Mouse (Mus musculus) granulocyte monocyte progenitor cell, adult 5-6 weeks (primary cell): ENCODE data around the gene Grm1. TPM values are rescaled to one million over a fixed set of nuclear protein-coding genes. Genes with fewer than 3 reads are reported as not detected.

ENCODE experiments used
- ATAC-seq: replicated peaks from 2 replicates; pipeline ENCODE4 v1.8.0; 2016; ENCODE audit warnings: mild to moderate bottlenecking, moderate TSS enrichment, inconsistent platforms; ENCODE audit not compliant: poor library complexity, severe bottlenecking
- total RNA-seq, 2 experiments: library from RNA; stranded (forward) in 1 of 2; stranded (reverse) in 1 of 2; fragments of 200-712, 200-1000 nt in 1 of 2; fragments of >200 nt in 1 of 2; fragmentation: Nextera tagmentation in 1 of 2; gene quantifications; 2 replicates each; pipeline ENCODE4 v1.2.3; 2014 to 2017

Grm1 gene
- total RNA-seq, 2 experiments from 2014 or later: not detected

DNA sequence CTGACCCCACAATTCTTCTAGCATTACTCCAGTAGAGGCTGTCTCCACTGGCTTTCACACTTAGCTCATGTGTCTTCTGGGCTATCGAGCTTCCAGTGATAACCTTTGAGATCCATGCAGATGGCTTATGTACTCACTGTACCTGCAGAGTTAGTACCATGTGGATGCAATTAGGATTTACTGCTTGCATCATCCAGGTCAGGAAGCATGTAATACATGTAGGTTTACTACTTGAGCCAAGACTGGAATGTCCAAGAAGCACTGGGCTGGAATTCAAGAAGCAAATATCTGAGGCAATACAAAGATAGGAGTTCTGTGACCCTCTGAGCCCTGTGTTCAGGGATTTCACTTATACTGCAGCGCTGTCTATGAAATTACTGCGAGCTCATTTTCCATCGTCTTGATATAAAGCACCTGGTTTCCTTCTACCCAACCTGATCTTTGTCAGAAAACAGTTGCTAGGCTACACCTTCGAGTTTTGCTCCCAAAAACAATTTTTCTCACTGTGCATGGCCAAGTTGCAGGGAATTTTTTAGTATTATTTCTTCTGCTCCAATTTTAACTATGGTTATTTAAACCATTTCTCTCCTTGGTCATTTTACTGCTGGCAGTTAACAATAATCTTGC lies 237.0 kb downstream of the Grm1 start:
- no peak for ATAC-seq

DNA sequence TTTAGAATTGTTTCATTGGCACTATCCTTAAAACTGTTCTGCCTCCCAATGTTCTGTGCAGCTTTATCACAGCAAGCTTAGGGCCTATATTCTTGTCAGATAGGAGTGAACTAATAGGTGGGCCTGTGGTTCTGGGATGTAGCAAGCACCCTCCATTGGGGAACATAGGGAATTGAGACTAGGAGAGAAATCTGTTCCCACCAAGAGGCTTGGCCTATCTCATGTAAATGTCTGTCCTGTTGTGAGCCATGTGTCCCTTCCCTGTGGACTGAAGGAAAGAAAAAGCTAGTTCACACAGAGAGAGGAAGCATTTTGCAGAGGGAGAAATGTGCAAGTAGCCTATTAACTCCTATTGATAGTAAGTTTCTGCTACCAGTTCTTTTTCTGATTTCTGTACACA lies 246.8 kb downstream of the Grm1 start:
- no peak for ATAC-seq

DNA sequence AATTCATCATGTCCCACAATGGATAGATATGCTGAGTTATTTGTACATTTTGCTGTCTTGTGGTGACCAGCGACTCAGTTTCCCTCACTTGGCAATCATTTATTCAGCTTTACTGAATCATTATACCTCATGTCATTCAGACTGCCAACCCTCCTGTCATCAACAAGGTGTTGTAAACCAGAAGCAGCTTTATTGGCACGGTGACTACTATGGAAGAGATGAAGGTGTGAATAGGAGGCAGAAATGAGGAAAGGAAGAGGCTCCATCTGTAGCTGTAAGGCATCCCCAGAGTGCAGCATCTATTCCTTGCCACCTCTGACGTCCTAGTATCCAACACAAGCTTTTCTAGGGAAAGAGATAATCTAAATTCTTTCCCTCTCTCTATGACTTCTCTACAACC lies 247.3 kb downstream of the Grm1 start:
- ATAC-seq: no peak

DNA sequence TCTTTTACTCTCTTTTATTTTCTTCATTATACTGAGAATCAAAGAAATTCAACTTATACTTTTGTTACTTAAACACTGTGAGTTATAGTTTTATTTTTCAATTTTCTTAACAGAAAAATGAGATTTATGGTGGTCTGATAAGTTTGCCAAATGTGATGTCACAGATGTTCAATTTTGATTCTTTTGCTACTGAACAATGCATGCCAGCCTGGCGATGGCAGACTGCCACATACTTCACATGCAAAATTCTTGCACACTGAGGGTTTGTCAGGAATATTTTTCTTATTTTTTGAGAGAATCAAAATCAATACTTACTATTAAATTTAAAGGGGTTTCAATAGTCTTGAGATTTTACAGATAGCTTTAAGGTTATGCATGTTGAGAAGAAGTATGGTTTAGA lies 251.0 kb downstream of the Grm1 start:
- no peak for ATAC-seq

DNA sequence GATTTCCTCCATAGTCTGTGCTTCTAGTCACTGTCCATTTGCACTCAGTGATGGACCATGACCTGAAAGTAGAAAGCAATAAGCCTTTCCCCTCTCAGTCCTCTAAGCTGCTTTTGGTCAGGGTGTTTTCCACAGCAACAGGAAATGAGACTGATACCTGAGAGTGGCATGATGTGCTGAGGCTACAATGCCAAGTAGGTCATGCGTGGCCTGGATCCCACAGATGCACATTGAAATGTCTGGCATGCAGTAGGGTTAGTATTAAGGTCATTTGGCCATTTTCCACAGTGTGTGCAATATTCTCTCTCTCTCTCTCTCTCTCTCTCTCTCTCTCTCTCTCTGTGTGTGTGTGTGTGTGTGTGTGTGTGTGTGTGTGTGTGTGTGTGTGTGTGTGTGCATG lies 254.8 kb downstream of the Grm1 start:
- no peak for ATAC-seq

DNA sequence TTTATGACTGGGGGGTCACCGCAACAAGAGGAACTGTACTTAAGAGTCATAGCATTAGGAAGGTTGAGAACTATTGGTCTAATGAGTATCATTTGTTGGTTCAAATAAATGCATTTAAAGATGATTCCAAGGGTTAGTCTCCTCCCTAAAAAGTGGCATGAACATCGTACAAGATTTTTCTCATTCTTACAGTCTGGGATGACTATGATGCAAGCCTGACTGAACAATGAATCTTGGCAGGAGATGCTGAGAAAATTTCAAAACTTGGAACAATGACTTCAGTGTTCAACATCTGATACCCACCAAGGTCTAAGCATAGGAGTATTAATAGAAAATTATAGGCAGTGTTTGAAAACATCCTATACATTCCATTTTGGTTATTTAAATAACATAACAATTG lies 264.1 kb downstream of the Grm1 start:
- no peak for ATAC-seq

DNA sequence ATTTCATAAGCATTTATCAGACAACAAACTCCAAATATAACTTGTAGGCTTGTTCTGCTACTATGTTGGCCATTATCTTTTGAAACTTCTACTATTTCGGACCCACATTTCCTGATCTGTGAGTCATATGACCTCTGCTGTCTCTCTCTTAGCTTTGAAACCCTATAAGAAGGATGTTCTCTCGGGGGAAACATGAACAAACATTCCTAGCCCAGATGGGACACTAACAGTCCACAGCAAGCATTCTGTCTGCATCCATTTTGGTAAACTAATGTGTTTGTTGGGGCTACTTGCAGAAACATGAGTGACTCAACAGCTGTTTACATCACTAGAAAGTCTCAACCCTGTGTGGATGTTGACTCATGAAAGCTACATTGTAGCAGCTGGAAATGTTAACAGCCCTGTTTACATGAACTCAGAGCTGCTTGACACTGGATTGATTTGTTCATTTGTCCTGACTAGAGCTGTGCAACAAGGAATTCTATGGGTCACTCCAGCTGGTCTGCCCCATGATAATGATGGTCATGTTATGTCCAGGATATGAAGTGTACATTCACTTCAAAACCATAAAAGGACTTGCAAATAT lies 267.4 kb downstream of the Grm1 start:
- ATAC-seq: no peak

DNA sequence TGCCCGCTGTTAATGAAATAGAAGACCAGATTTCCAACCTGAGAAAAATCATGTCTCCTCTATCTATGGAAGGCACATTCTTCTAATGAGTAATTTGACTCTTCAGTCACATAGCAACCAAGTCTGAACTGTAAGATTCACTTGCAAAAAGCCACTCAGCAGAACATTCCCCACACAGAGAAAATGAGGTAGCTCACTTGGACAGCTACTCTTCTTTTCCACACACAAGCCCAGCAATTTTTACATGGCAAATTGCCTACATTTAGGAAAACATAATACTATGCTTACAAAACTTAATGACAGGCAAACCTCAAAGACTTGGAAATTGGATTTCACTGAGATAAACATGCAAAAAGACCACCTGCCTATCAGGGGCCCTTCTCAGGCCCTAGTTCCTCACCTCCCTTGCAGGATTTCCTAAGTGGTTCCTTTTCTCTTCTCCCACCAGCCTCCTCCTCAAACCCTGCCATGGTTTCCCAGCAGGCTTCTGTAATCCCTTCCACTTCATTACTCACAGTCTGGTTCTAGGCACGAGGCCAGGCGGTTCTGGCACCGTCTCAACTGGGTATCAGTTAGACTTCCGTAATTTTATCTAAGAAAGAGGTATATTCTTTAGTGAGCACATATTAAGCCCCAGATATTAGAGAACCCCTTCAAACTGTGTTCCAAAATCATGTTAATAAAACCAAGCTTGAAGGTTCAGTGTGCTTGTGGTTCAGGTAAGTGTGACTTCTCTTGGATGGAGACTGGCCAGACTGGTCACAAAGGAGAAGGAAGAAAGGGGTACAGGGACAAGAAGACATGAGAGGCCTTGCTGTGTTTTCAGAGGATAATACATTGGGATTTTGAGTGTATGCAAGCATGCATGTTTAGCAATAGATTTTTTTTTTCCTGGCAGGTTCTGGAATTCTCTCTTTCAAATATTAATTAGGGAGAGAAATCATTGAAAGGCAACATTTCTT lies 269.1 kb downstream of the Grm1 start:
- ATAC-seq: no peak; the same call in 1 of the 2 replicates

DNA sequence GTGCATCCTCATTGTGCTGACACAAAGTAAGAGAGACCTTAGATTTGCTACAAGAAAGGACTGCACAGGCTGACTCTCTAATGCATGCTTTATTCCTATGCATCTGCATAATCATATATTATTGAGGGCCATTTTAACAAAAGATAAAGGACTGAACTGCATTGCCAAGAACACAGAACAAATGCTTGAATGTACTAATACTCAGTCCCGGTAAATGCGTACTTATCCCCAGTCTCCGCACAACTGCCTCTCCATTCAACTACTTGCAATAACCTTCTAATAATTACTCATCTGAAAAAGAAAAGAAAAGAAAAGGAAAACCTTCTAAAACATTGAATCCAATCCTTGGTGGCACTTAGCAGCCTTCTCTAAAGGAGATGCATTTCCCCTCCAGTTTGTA lies 272.4 kb downstream of the Grm1 start:
- no peak for ATAC-seq

DNA sequence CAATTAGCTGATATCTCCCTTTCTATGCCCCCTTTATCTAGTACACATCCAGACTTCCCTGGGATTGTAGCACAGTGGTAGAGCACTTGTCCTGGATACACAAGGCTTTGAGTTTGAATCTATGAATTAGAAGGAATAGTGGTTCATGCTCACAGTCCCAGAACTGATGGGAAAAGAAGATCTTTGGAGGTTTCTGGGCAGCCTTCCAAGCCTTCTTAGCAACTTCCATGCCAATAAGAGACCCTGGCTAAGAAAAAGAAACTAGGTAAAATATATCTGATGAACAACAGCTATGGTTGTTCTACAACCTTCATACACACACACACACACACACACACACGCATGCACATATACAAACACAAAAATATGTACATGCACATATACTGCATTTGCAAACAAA lies 286.8 kb downstream of the Grm1 start:
- no peak for ATAC-seq

DNA sequence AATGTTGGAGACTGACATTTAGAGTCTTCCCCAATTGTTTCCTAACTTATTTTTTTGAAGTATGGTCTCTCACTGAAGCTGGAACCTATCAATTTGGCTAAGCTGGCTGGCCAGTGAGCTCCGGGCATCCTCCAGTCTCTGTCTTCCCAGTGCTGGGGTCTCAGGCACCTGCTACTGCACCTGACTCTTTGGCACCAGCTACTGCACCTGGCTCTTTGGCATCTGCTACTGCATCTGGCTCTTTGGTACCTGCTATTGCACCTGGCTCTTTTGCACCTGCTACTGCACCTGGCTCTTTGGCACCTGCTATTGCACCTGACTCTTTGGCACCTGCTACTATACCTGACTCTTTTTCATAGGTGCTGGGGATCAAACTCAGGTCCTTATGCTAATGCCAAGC lies 291.7 kb downstream of the Grm1 start:
- ATAC-seq: no peak

DNA sequence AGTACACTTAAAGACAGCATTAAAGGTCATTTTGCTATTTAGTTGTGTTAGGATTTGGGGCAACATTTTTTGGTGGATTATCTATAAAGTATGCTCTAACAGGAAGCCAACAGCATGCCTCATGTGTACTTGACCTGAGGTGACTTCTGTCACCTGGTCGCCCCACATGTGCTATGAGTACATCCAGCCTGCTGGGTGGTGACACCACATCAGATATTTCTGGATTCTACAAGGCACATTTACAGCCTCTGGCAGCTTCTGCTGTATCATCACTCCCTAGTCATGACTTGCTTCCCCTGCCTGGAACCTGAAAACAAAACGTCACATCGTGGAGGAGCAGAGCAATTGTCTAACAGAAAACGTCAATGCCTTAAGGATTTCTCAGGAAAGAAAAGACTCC lies 292.2 kb downstream of the Grm1 start:
- no peak for ATAC-seq

DNA sequence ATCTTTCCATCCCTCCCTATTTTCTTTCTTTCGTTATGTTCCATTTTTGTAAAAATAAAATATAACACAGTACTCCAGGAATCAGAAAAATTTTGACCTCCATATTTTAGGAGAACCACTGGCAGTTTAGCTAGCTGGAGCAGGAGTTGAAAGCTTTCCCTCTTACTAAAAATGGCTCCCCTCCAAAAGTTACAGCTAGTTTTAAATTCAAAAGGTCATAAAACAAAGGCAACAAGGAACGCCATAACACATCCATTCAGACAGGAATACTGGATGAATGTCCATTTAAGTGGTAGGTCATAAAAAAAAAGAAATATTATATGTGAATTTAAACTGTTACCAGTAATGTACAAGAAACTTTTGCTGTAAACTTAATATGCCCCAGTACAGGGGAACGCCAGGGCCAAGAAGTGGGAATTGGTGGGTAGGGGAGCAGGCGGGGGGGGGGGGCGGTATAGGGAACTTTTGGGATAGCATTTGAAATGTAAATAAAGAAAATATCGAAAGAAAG lies 294.2 kb downstream of the Grm1 start:
- ATAC-seq: no peak

DNA sequence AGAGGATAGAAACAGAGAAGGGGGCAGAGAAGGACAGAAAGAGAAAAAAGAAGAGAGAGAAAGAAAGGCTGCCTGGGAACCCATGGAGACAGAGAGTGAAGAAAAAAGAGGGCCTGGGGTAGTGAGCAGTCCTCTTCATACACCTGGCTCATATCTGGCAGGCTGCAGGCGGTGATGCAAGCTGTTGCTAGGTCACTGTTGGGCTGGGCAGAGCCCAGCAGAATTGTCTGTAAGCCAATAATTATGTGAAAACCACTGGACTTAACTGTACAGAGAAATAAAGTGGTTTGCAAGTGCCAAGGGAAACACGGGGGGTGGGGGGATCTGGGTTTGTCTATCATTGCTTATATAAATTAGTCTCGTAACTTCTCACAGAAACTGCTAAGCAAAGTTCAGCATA lies 297.0 kb downstream of the Grm1 start:
- no peak for ATAC-seq

DNA sequence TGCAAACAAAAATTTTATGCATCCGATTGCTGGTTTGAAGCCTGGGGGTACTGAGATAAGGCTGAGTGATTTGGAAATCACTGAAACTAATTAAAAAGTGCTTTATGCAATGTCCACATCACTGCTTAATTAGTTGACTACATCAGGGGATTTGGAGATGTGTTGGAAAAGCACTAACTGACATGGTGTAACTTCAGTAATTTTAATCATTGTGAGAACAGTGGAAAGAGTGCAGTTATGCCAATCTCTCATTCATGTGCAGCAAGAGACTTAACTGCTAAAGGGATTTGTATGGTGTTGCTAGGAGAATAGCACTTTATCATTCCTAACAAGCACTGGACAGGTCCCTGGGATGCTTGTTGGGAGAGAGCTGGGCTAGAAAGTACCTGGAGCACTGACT lies 307.3 kb downstream of the Grm1 start:
- no peak for ATAC-seq

DNA sequence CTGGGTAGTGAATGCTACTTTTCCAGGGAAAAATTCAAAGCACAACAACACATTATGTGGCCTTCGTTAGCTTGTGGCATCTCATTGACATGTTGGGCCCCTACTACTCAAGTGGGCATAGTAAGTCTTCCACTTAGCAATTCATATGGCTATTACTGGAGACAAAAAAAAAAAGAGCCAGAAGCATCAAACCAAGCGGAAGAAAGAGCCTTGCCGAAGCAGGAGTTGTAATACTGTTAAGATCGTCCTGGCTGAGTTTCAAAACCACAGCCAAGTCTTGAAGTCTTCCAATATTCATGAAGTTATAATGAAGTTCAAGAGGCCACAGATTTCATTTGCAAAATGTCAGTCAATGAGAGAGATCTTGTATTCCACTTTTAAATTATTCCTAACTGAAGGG lies 319.1 kb downstream of the Grm1 start:
- no peak for ATAC-seq

DNA sequence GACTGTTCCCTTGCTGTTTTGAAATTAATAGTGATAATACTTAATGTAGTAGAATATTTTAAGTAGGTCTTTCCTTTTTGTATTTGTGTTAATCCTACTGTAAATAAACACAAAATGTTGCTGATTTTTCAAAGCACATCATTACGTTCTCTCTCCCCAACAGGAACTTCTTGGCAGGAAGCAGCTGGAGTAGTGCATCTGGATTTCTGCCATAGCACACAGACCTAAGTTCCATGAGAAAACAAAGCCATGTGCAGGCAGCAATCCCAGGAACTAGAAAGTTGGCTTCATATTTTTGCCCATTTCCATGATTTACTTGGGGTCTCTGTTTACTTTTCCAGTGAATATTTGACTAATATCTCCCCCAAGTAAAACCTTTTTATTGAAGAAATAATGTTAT lies 320.9 kb downstream of the Grm1 start:
- ATAC-seq: no peak

DNA sequence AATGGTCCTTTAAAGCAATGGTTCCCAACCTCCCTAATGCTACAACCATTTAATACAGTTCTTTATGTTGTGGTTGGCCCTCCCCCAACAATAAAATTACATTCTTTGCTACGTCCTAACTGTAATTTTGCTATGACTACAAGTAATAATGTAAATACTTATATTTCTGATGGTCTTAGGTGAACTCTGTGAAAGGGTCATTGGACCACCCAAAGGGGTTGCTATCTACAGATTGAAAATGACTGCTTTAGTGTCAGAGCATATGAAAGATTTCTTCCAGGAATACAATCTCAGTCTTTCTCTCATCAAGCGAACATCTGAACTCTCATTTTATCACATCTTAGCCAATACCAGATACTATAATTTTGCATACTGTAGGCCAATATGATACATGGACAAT lies 321.4 kb downstream of the Grm1 start:
- ATAC-seq: no peak

DNA sequence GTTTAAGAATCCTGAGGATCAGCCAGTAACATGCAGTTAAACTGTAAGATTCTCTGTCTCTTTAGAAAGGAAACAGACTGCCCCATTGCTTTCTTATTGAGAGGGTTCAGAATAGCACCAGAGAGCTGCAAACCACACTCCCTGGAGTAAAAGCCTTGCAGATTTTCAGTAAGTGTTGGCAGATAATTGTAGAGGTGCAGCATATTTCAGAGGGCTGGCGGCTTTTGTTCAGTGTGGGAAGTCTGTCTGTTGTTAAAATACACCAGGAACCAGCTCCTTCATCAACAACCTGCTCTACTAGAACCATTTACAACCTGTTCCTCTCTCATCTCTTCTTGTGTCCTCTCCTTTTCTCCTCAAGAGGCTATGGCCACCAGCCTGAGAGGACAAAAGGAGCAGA lies 331.1 kb downstream of the Grm1 start:
- ATAC-seq: no peak

DNA sequence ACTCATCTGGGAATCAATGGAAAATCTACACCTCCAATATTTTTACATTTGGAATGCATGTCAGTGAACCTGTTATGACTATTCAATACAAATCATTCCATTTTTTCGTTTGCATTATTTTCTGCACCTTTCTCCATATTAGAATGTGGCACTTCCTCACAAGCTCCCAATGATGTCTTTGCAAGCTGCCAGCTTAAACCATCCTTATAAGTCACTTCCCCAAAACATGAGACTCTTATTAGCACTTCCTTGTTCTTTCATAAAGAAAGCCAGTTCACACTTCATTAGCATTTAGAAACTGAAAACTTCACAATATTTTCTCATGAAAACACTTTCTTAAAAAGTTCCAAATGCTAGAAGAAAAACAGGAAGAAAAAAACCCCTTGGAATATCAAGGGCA lies 338.1 kb downstream of the Grm1 start:
- ATAC-seq: peak; percentile 57

DNA sequence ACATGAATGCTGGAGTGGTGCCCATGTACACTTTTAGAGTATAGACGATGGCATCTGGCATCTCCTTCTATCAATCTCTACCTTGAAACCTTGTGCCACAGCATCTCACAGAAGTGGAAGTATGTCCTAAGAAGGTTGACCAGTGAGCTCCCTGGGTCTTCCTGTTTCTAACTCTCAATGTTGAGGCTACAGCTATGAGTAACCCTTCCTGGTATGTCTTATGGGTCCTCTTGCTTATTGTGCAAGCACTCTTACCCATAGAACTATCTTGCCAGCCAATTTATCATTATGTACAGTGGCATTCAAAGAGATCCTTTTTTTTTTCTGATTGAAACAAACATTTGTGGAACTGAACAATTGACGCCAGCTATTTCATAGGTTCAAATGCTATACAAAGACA lies 340.0 kb downstream of the Grm1 start:
- peak; percentile 89 for ATAC-seq
